Comparison of ENCODE assay signal across 9 mouse cellular contexts in genomic region chr10:79783920-79784800, GRCm38 (mm10). TPM values are rescaled to one million over a fixed set of nuclear protein-coding genes. Genes with fewer than 3 reads are reported as not detected.
DNase-seq lines count a peak whose midpoint lies in the region; ATAC-seq and TF ChIP-seq lines count a peak whose summit lies in the region.
"Had no signal": no experiment of that assay in that cellular context is flagged by ENCODE, and none has a peak within 500 bp of the region (broad histone marks: within the 10 kb centered on the region; RNA-seq: fewer than 3 reads in every experiment).

No protein-coding gene starts in this region.

- peaks cover 11% of the 10 kb centered on the region; the same call in 1 of the 2 replicates for H3K4me1 ChIP-seq in bone marrow, adult 2 months (ENCODE audit: control insufficient read depth, insufficient read depth, low read length)

- WGBS in bone marrow, adult 2 months: 74% methylated on average over 27 of the region's 27 CpGs

- DNase-seq in adrenal gland, postnatal 14 days: peak; percentile 65
- DNase-seq in adrenal gland, postnatal 36 days: no peak
- peak; percentile 73 to 78 for DNase-seq in kidney, postnatal 4 days
- no peak for DNase-seq in kidney, postnatal 14 days
- DNase-seq in lung, postnatal 4 days: peak; percentile 27 to 50
- DNase-seq in urinary bladder, adult 18-20 months (ENCODE audit: low spot score in 2 of 2): no peak

- peak; percentile 61 for TF ChIP-seq CTCF in bone marrow, adult 2 months (IDR thresholded peaks at IDR 0.05; ENCODE audit: control insufficient read depth, insufficient read depth, low read length)

- TF ChIP-seq POLR2A in bone marrow, adult 2 months (IDR thresholded peaks at IDR 0.05; ENCODE audit: borderline replicate concordance, control insufficient read depth, low read depth, low read length): no peak

- H3K27ac ChIP-seq in bone marrow, adult 2 months (ENCODE audit: control insufficient read depth, insufficient read depth, low read depth, low read length, poor library complexity): no peak overlapping the region

- ATAC-seq in megakaryocyte progenitor cell, adult 5-6 weeks (replicated peaks; ENCODE audit: poor library complexity): no peak

- no peak overlapping the region for H3K4me3 ChIP-seq in bone marrow, adult 2 months (replicated peaks; ENCODE audit: control insufficient read depth, low read depth, low read length)

RNA-seq across cellular contexts. Expression of gene Prss57, which starts 6.6 kb away (rescaled TPM):
- total RNA-seq in adrenal gland, postnatal 14 days (2021): not detected in 2 replicates
- not detected for total RNA-seq in adrenal gland, postnatal 36 days (2021)
- 13.1 and 40.0 TPM in 2 replicates for polyA plus RNA-seq in bone marrow, adult 2 months (2011; ENCODE audit: insufficient read depth, insufficient read length, low replicate concordance, missing spikeins)
- total RNA-seq in megakaryocyte progenitor cell, adult 5-6 weeks (2015): 160 and 189 TPM in 2 replicates
- 95.1 and 100.0 TPM in 2 replicates for total RNA-seq in megakaryocyte progenitor cell, adult 5-6 weeks (2017)

RNA-seq across cellular contexts. Expression of gene Fstl3, which starts 7.1 kb away (rescaled TPM):
- total RNA-seq in adrenal gland, postnatal 14 days (2021): 5.5 and 6.4 TPM in 2 replicates
- total RNA-seq in adrenal gland, postnatal 36 days (2021): 10 to 100 TPM; 11.3 to 22.9 TPM
- polyA plus RNA-seq in bone marrow, adult 2 months (2011; ENCODE audit: insufficient read depth, insufficient read length, low replicate concordance, missing spikeins): 1.0 and 1.8 TPM in 2 replicates
- total RNA-seq in megakaryocyte progenitor cell, adult 5-6 weeks (2015): 1.6 and 2.7 TPM in 2 replicates
- 1.3 and 3.6 TPM in 2 replicates for total RNA-seq in megakaryocyte progenitor cell, adult 5-6 weeks (2017)

RNA-seq across cellular contexts. Expression of gene Palm, which starts 9.2 kb away (rescaled TPM):
- 77.9 and 78.3 TPM in 2 replicates for total RNA-seq in adrenal gland, postnatal 14 days (2021)
- 10 to 100 TPM; 75.4 to 93.7 TPM for total RNA-seq in adrenal gland, postnatal 36 days (2021)
- 19.7 and 36.1 TPM in 2 replicates for polyA plus RNA-seq in bone marrow, adult 2 months (2011; ENCODE audit: insufficient read depth, insufficient read length, low replicate concordance, missing spikeins)
- total RNA-seq in megakaryocyte progenitor cell, adult 5-6 weeks (2015): 65.3 and 71.4 TPM in 2 replicates
- 43.4 and 53.4 TPM in 2 replicates for total RNA-seq in megakaryocyte progenitor cell, adult 5-6 weeks (2017)

RNA-seq across cellular contexts. Expression of gene Rnf126, which starts 17.4 kb away (rescaled TPM):
- 54.7 and 56.5 TPM in 2 replicates for total RNA-seq in adrenal gland, postnatal 14 days (2021)
- 10 to 100 TPM; 53.0 to 55.2 TPM for total RNA-seq in adrenal gland, postnatal 36 days (2021)
- 26.5 and 42.8 TPM in 2 replicates for polyA plus RNA-seq in bone marrow, adult 2 months (2011; ENCODE audit: insufficient read depth, insufficient read length, low replicate concordance, missing spikeins)
- total RNA-seq in megakaryocyte progenitor cell, adult 5-6 weeks (2015): 55.6 and 63.0 TPM in 2 replicates
- 18.4 and 20.2 TPM in 2 replicates for total RNA-seq in megakaryocyte progenitor cell, adult 5-6 weeks (2017)

RNA-seq across cellular contexts. Expression of gene Fgf22, which starts 29.3 kb away (rescaled TPM):
- not detected in 2 replicates for total RNA-seq in adrenal gland, postnatal 14 days (2021)
- total RNA-seq in adrenal gland, postnatal 36 days (2021): not detected
- polyA plus RNA-seq in bone marrow, adult 2 months (2011; ENCODE audit: insufficient read depth, insufficient read length, low replicate concordance, missing spikeins): not detected in 2 replicates
- not detected in 2 replicates for total RNA-seq in megakaryocyte progenitor cell, adult 5-6 weeks (2015)
- not detected in 2 replicates for total RNA-seq in megakaryocyte progenitor cell, adult 5-6 weeks (2017)
- polyA plus RNA-seq: gonadal fat pad, adult 2 months had no signal

Comparison
In these comparisons a context has a peak if more than half of its experiments do, and no peak if none do; other contexts are left out.
1. DNase-seq: peak in adrenal gland, postnatal 14 days (single experiment), kidney, postnatal 4 days (2 of 2) and lung, postnatal 4 days (2 of 2); none in adrenal gland, postnatal 36 days (0 of 2), kidney, postnatal 14 days (single experiment) and urinary bladder, adult 18-20 months (0 of 2).
2. RNA of gene Prss57, which starts 6.6 kb away (total RNA-seq): 95.1 to 189 TPM in megakaryocyte progenitor cell, adult 5-6 weeks; not detected in adrenal gland, postnatal 36 days and not detected in adrenal gland, postnatal 14 days; every median in the first group is over 10 times any median in the second.